Mouse (Mus musculus) lung, adult 2 months (tissue): ENCODE measurements around the gene 4930503B20Rik. TPM values are rescaled to one million over a fixed set of nuclear protein-coding genes. Genes with fewer than 3 reads are reported as not detected.

Experiments used
- DNase-seq: peaks from one replicate; pipeline ENCODE4 v3.0.0; 2022
- H3K4me1 ChIP-seq: fragments of 200-500 bp; 2 replicates; pipeline ENCODE4 v1.6.1; 2011; ENCODE audit warnings: low read length; ENCODE audit not compliant: control insufficient read depth, insufficient read depth
- H3K4me3 ChIP-seq: fragments of 200-500 bp; replicated peaks from 2 replicates; pipeline ENCODE3; 2011; ENCODE audit warnings: low read depth, mild to moderate bottlenecking, control low read depth, low read length; ENCODE audit errors: extremely low read depth
- CTCF ChIP-seq: fragments of 200-500 bp; IDR thresholded peaks from 2 replicates; pipeline ENCODE4 v1.5.1; 2011; ENCODE audit warnings: mild to moderate bottlenecking, low read length, control low read depth; ENCODE audit not compliant: insufficient read depth
- POLR2A ChIP-seq: fragments of 200-500 bp; IDR thresholded peaks from 2 replicates; pipeline ENCODE4 v1.6.1; 2011; ENCODE audit warnings: low read depth, mild to moderate bottlenecking, control low read depth, low read length, borderline replicate concordance; ENCODE audit errors: extremely low read depth
- WGBS: fragments of 180-500 bp; shearing (Covaris S2); methylation state at CpG from one replicate; pipeline ENCODE4 v1.1.7; 2018; 5-methylcytosine and 5-hydroxymethylcytosine counted together
- polyA plus RNA-seq: library from polyadenylated mRNA; depleted of rRNA; stranded (reverse); fragments of >200 nt; gene quantifications from 2 replicates; pipeline ENCODE4 v1.2.3, GENCODE M21; 2012

The 4930503B20Rik gene
- polyA plus RNA-seq, 1 experiment, result not detected

DNA sequence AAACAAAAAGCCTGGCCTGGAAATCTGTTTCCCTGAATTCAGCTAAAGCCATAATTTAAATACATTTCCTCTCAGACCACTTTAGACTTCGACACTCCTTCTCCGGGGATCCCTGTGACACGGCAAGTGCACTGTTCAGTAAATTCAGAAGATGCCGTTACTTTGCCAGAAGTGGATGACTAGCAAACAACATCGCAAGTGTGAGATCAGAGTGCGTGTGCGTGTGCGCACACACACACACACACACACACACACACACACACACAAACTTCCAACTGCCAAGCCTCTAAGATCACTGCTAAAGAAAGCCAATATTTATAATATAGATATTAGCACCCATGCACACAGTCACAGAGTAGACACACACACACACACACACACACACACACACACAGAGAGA is 30.6 kb upstream of the 4930503B20Rik start:
- Histone ChIP-seq H3K4me3 (no peak overlapping the region), H3K4me1 (peaks cover 7% of the 10 kb centered on the region)
- TF ChIP-seq CTCF, result no peak
- no peak for TF ChIP-seq POLR2A
- no peak for DNase-seq
- 49% methylated on average over 8 of the region's 8 CpGs for WGBS

DNA sequence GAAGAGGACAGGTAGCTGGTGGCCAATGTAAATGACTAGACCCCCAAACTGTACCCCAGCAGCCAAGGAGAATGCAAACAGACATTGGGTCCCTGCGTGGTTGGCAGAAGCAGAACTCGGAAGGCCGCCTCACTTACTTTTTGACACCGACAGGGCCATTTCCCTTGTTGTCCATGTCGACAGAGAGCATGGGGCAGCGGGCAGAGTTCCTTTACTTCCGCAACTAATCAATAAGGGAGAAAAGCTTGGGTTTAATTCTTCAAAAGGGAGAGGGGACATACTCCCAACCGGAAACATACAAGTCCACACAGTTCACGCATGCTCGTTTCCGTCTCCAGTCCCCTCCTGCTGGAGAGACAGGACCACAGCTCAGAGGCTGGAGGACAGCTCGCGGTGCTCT is 29.5 kb upstream of the 4930503B20Rik start:
- no peak overlapping the region for H3K4me3 ChIP-seq
- peaks cover 7% of the 10 kb centered on the region for H3K4me1 ChIP-seq
- TF ChIP-seq CTCF (no peak), POLR2A (no peak)
- DNase-seq, result no peak
- 90% methylated on average over 13 of the region's 13 CpGs for WGBS

DNA sequence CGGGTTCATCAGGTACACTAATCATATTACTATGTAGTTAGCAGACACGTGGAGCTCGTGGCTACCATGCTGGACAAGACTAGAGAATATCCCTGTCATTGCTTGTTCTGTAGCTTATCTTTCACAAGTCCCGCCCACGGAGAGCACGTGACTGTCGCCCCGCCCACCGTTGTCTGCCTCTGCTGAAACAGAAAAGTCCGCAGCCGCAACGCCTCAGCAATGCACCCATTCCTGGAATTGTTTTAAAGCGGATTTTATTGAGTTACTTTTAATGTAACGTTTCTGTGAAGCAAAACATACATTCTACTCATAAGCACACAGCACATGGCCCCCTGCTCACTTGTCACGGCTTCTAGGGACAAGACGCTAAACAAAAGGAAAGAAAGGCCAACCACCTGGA is 28.5 kb upstream of the 4930503B20Rik start:
- no peak for TF ChIP-seq POLR2A
- TF ChIP-seq CTCF, result no peak
- no peak for DNase-seq
- Histone ChIP-seq H3K4me3 (no peak overlapping the region), H3K4me1 (peaks cover under 1% of the 10 kb centered on the region; the same call in 1 of the 2 replicates)
- WGBS, result 92% methylated on average over 16 of the region's 16 CpGs

DNA sequence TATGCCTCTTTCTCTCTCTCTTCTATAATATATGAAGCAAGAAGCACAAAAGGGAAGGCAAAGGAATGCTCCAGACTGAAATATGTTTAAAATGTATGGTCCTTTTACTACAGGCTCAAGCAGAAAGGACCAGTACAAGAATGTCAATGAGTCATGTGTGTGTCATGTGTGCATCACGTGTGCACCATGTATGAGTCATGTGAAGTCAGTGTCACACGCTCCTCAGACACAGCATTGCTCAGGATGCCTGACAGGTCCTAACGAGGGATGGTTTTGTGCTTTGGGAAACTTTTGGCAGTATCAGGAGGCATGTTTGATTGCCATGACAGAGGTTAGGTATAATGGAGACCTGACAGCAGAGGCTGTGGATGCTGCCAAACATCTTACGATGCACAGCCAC is 25.1 kb upstream of the 4930503B20Rik start:
- TF ChIP-seq POLR2A, result no peak
- no peak for TF ChIP-seq CTCF
- 87% methylated on average over 4 of the region's 4 CpGs for WGBS

DNA sequence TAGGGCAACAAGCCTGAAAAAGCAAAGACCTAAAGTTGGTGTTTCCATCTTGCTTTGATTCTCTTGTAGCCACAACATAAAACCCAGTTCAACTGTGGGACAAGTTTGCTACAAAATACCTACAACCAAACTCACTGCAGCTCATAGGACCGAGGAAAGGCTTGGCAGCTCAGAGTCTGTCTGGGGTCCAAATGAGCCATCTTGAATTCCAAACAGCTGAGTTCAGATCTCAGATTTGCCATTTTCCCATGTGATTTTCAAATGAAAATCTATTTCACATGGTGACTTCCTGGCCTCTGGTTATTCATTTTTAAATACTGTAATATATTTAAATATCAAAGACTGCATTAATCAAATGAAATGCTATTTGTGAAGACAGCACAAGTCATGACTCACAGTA is 24.0 kb upstream of the 4930503B20Rik start:
- H3K4me3 ChIP-seq, result no peak overlapping the region
- TF ChIP-seq CTCF (no peak), POLR2A (no peak)
- WGBS, result 74% methylated on average over 1 of the region's 1 CpGs
- no peak for DNase-seq
- H3K4me1 ChIP-seq, result no peaks in the 10 kb centered on the region

More for the DNA sequence above, 25.1 kb upstream of the 4930503B20Rik start:
- H3K4me1 ChIP-seq, result no peaks in the 10 kb centered on the region
- no peak for DNase-seq
- no peak overlapping the region for H3K4me3 ChIP-seq

DNA sequence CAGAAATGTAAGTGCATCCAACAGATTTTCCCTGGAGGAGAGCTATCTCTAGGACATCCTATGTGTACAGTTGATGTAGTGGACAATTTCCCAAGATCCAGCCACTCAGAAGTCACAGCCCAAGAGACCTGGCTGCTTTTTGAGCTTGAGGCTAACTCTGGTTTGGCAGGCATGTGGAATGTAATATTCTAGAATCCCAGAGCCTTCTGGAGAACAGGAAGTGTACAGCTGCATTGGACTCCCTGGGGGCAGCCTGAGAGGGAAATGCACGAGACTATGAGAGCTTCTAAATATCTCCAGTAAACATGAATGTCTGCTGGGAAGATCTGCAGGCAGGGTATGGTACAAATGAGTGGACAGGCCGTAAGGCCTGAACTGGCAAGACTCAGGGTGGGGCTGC is 20.0 kb upstream of the 4930503B20Rik start:
- WGBS, result 57% methylated on average over 2 of the region's 2 CpGs

DNA sequence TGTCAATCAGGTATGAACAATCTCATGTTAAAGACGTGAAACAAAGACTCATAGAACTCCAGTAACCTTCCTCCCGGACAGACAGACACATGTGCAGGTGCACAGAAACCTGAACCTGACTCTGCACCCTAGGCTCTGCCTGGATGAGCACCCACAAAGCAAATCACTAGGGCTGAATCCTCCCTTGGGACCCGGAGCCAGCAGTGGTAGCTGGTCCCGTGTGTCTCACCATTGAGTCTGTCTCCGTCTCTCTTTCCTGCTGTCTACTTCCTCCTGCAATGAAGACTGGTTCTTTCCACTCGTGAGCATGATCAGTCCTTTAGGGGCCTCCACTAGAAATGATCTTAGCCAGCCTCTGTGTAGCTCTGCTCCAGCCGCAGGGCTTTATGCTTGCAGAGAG is 10.8 kb upstream of the 4930503B20Rik start:
- no peak for DNase-seq
- no peak for TF ChIP-seq POLR2A
- TF ChIP-seq CTCF, result no peak
- no peaks in the 10 kb centered on the region for H3K4me1 ChIP-seq
- WGBS, result 77% methylated on average over 7 of the region's 7 CpGs
- no peak overlapping the region for H3K4me3 ChIP-seq

More for the DNA sequence above, 20.0 kb upstream of the 4930503B20Rik start:
- no peak for TF ChIP-seq POLR2A
- no peak for TF ChIP-seq CTCF
- H3K4me3 ChIP-seq, result no peak overlapping the region
- H3K4me1 ChIP-seq, result no peaks in the 10 kb centered on the region
- no peak for DNase-seq

DNA sequence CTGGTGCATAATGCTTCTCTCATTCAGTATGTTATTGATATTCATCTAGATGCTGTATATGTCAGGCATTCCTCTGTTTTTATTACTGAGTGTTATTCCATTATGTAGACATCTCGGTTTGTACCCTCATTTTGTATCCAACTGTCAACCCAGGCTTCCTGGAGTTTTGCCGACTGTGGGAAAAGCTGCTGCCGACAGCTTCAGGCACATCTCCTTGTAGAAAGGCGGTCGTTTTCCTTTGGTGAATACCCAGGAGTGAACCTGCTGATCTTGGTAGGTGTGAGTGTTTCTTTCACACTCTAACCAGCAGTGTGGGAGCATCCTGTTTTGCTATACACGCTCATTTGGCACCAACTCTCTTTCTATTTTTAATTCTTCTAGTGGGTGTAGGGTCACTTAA is 9.9 kb upstream of the 4930503B20Rik start:
- TF ChIP-seq POLR2A (no peak), CTCF (no peak)
- WGBS, result 38% methylated on average over 6 of the region's 6 CpGs
- Histone ChIP-seq H3K4me3 (no peak overlapping the region), H3K4me1 (no peaks in the 10 kb centered on the region)
- no peak for DNase-seq

DNA sequence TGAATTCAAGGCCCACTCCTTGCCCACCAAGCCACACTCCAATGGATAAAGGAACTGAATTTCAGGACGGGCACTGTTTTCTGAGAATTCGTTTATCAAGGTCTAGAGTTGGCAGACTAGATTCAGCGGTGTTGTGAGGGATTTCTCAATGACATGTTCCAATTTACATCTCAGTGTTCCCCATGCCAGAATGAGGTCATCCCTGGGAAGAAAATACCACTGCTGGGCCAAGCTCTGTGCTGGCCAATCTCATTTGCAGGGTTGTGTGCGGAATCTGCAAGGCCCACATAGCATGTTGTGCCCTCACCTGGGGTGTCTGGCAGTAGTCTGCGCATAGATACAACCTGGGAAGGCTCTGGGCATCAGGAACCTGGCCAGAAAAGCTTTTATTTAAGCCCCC is 8.2 kb upstream of the 4930503B20Rik start:
- no peaks in the 10 kb centered on the region for H3K4me1 ChIP-seq
- no peak for DNase-seq
- WGBS, result 79% methylated on average over 5 of the region's 5 CpGs
- no peak overlapping the region for H3K4me3 ChIP-seq
- TF ChIP-seq POLR2A (no peak), CTCF (no peak)

DNA sequence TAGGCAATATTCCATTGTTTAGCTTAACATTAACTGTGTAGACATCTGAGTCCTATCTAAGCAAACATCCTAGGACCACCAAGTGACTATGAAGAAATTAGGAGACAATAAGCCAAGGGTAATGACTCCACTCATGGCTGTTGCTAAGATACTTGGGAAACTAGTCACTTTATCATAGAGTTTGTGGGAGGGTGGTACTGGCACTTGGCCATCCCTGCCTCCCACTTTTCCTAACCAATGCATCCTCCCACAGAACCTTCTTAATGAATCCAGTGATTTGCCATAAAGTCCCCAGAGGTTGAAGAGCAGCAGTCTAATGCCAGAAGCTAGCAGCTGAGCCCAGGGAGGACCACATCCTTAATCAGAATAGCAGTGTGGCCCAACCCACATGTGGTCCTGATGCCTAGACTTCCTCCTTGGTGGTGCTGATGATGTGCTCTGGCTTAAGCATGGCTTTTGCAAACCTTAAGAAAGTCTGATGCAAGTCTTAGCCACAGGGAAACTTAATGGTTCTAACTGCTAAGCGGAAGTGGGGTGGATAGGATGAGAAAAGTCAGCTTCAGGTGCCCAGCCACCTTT is 7.0 kb upstream of the 4930503B20Rik start:
- 94% methylated on average over 1 of the region's 1 CpGs for WGBS
- TF ChIP-seq CTCF, result no peak
- no peak for TF ChIP-seq POLR2A
- no peak for DNase-seq
- Histone ChIP-seq H3K4me3 (no peak overlapping the region), H3K4me1 (no peaks in the 10 kb centered on the region)
